In the genomic region with DNA sequence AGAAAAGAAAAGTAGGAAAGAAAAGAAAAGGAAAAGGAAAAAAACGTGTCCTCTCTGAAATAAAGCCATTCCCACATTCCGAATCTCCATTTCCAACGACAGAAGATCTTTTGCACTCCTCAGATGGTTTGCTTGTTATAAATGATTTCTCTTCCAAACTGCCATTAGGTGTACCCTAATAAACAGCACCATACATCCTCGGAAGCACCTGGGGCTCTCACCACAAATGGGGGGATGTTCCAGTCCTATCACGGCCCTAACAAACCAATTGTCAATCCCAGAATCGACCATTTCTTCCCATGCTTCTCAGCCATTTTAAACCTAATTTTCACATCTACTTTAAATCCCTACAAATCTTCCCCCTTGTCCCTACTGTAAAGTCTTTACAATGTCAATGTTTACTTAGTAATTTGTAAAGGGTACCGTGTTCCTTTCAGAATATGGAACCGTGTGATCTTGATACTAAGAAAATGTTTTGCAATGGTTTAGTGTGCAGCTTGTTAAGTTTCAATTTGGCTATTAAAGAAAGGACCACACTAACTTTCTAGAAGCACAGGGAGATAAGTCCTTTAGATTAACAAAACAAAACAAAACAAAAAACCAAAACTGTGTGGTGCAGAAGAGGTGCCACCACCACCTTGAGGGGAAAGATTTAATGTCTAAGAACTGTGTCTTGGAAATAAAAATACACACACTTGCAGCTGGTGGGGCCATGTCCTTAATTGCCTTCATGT, we compare ENCODE assay signal across 8 mouse cellular contexts.
DNase-seq lines count a peak whose midpoint lies in the region; ATAC-seq and TF ChIP-seq lines count a peak whose summit lies in the region.

No protein-coding gene starts in this region.

- H3K4me1 ChIP-seq in embryonic facial prominence, embryonic 10.5 days, result peaks cover 44% of the 10 kb centered on the region
- no peaks in the 10 kb centered on the region for H3K4me1 ChIP-seq in intestine, embryonic 15.5 days (replicated peaks)
- H3K4me1 ChIP-seq in neural tube, embryonic 14.5 days (ENCODE audit: control insufficient read depth, insufficient read depth, low read length), result no peaks in the 10 kb centered on the region

- peak overlapping the region; percentile 83 for H3K27ac ChIP-seq in left cerebral cortex, adult 2 months
- H3K27ac ChIP-seq in embryonic facial prominence, embryonic 10.5 days (replicated peaks), result peak overlapping the region; percentile 90
- H3K27ac ChIP-seq in intestine, embryonic 15.5 days, result peak overlapping the region; percentile 83
- peak overlapping the region; percentile 93 for H3K27ac ChIP-seq in neural tube, embryonic 14.5 days (ENCODE audit: low read depth, low read length)

- DNase-seq in left cerebral cortex, adult 2 months (ENCODE audit: extremely low spot score in 1 of 2, low spot score in 2 of 2), result no peak
- DNase-seq in left cerebral cortex, adult 11 months (ENCODE audit: low spot score), result no peak
- DNase-seq in embryonic facial prominence, embryonic 10.5 days (ENCODE audit: low spot score), result no peak
- no peak for DNase-seq in yolk sac, embryonic 10.5 days (ENCODE audit: low spot score)
- DNase-seq in ovary, postnatal 14 days (ENCODE audit: low spot score), result no peak
- DNase-seq in frontal cortex, postnatal 14 days (ENCODE audit: low spot score in 2 of 2), result no peak

- peak overlapping the region; percentile 60 for H3K4me2 ChIP-seq in intestine, embryonic 15.5 days (replicated peaks)
- peak overlapping the region; percentile 50 for H3K4me2 ChIP-seq in neural tube, embryonic 14.5 days (ENCODE audit: low read depth, low read length)

- no peaks in the 10 kb centered on the region for H3K27me3 ChIP-seq in embryonic facial prominence, embryonic 10.5 days (replicated peaks; ENCODE audit: low read depth, poor library complexity, severe bottlenecking)
- no peaks in the 10 kb centered on the region for H3K27me3 ChIP-seq in intestine, embryonic 15.5 days (replicated peaks)
- no peaks in the 10 kb centered on the region for H3K27me3 ChIP-seq in neural tube, embryonic 14.5 days (ENCODE audit: control insufficient read depth, insufficient read depth, low read length)

- no peak for TF ChIP-seq CTCF in left cerebral cortex, adult 2 months (IDR thresholded peaks at IDR 0.05)

- H3K36me3 ChIP-seq in embryonic facial prominence, embryonic 10.5 days (replicated peaks), result no peaks in the 10 kb centered on the region
- H3K36me3 ChIP-seq in intestine, embryonic 15.5 days, result no peaks in the 10 kb centered on the region
- no peaks in the 10 kb centered on the region for H3K36me3 ChIP-seq in neural tube, embryonic 14.5 days (ENCODE audit: control insufficient read depth, insufficient read depth, low read length)

- H3K9me3 ChIP-seq in embryonic facial prominence, embryonic 10.5 days, result no peaks in the 10 kb centered on the region
- no peaks in the 10 kb centered on the region for H3K9me3 ChIP-seq in intestine, embryonic 15.5 days
- no peaks in the 10 kb centered on the region for H3K9me3 ChIP-seq in neural tube, embryonic 14.5 days (ENCODE audit: control insufficient read depth, low read length)

- intact Hi-C loops in left cerebral cortex, adult 2 months (cut with DNase I), result no loop called here

- H3K4me3 ChIP-seq in left cerebral cortex, adult 2 months, result peak overlapping the region; percentile 48
- H3K4me3 ChIP-seq in embryonic facial prominence, embryonic 10.5 days, result peak overlapping the region; percentile 54
- H3K4me3 ChIP-seq in intestine, embryonic 15.5 days (replicated peaks), result no peak overlapping the region
- no peak overlapping the region for H3K4me3 ChIP-seq in neural tube, embryonic 14.5 days (ENCODE audit: low read depth, low read length)

- 47% methylated on average over 8 of the region's 8 CpGs for WGBS in embryonic facial prominence, embryonic 10.5 days
- 23% methylated on average over 8 of the region's 8 CpGs for WGBS in intestine, embryonic 15.5 days
- 16% methylated on average over 8 of the region's 8 CpGs for WGBS in neural tube, embryonic 14.5 days

- no peak for ATAC-seq in intestine, embryonic 15.5 days
- ATAC-seq in neural tube, embryonic 14.5 days (ENCODE audit: low read depth), result no peak

- no peak overlapping the region for H3K9ac ChIP-seq in intestine, embryonic 15.5 days
- no peak overlapping the region; the same call in 1 of the 2 replicates for H3K9ac ChIP-seq in neural tube, embryonic 14.5 days (replicated peaks; ENCODE audit: low read depth, low read length)

Comparison
In these comparisons a context has a peak if more than half of its experiments do, and no peak if none do; other contexts are left out.
1. H3K4me3 ChIP-seq: peak in left cerebral cortex, adult 2 months (single experiment) and embryonic facial prominence, embryonic 10.5 days (single experiment); none in intestine, embryonic 15.5 days (single experiment) and neural tube, embryonic 14.5 days (single experiment).
2. Peak in every context shown above with its lines, with median percentiles within 50 percentile points of each other: H3K27ac ChIP-seq.